21 mouse cellular contexts compared by ENCODE assay signal in the genomic region with DNA sequence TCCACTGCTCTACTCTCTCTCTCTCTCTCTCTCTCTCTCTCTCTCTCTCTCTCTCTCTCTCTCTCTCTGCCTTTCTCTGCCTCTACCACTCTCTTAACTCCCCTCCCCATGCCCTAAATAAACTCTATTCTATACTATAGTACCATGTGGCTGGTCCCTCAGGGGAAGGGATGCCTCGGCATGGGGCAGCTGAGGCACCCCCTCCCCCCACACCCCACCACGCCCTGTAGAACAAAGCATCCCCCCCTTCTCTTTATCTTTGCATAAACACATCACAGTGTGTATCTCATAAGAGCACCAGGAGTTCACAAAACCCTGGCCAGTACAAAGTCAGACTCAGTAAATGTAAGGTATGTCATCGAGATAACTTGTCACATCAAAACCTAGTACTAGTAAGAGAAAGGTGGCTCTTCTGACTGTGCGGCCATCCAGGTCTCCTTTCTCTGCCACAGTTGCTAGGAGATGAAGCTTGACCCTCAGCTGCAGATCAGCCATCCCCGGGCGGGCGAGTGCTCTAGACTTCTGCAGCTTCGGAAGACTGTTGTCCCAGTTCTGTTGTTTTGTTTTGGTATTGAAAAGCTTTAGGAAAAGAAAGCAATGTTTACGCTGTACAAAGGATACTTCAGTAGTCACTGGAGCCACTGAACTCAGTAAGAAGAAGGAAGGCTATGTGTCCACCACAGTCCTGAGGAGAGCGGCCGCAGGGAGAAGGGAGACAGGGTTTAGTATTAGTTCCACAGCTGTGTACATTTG.
DNase-seq lines count a peak whose midpoint lies in the region; ATAC-seq lines count a peak whose summit lies in the region.
"Had no signal": no experiment of that assay in that cellular context is flagged by ENCODE, and none has a peak within 500 bp of the region (broad histone marks: within the 10 kb centered on the region; RNA-seq: fewer than 3 reads in every experiment).

No protein-coding gene starts in this region.

- peak overlapping the region; percentile 11; the same call in 1 of the 2 replicates for H3K27ac ChIP-seq in hindbrain, embryonic 11.5 days (ENCODE audit: low read depth, low read length)
- 0 out of 2 replicates have a peak overlapping the region, but pooled peaks have one; percentile 4 for H3K27ac ChIP-seq in midbrain, embryonic 11.5 days (ENCODE audit: low read depth, low read length)
- H3K27ac ChIP-seq: gastrocnemius, adult 2 months; liver, embryonic 14.5 days; macrophage; stomach, postnatal 0 days had no signal

- 28% methylated on average over 11 of the region's 11 CpGs for WGBS in hindbrain, embryonic 11.5 days
- WGBS in midbrain, embryonic 11.5 days, result 39% methylated on average over 11 of the region's 11 CpGs

- no peak overlapping the region for H3K4me2 ChIP-seq in hindbrain, embryonic 11.5 days (replicated peaks; ENCODE audit: low read depth, low read length)
- no peak overlapping the region for H3K4me2 ChIP-seq in midbrain, embryonic 11.5 days
- H3K4me2 ChIP-seq: heart, embryonic 11.5 days had no signal

- ATAC-seq in hindbrain, embryonic 11.5 days (ENCODE audit: low FRiP score), result peak; percentile 66
- ATAC-seq in midbrain, embryonic 11.5 days (ENCODE audit: low FRiP score), result peak; percentile 64; the same call in 1 of the 2 replicates
- ATAC-seq in erythroid progenitor cell, adult 5-6 weeks (replicated peaks; ENCODE audit: low FRiP score, poor library complexity, severe bottlenecking), result no peak

- no peaks in the 10 kb centered on the region for H3K36me3 ChIP-seq in hindbrain, embryonic 11.5 days (ENCODE audit: control insufficient read depth, insufficient read depth, low read length)
- peaks cover 2% of the 10 kb centered on the region; the same call in 1 of the 2 replicates for H3K36me3 ChIP-seq in midbrain, embryonic 11.5 days (ENCODE audit: control insufficient read depth, insufficient read depth, low read length)

- no peaks in the 10 kb centered on the region for H3K9me3 ChIP-seq in hindbrain, embryonic 11.5 days (ENCODE audit: control insufficient read depth, low read length)
- no peaks in the 10 kb centered on the region for H3K9me3 ChIP-seq in midbrain, embryonic 11.5 days (ENCODE audit: control insufficient read depth, low read length)

- DNase-seq in retina, postnatal 1 day, result peak; percentile 14
- DNase-seq in retina, embryonic 14.5 days (ENCODE audit: low spot score), result no peak
- peak; percentile 34 for DNase-seq in hindbrain, embryonic 11.5 days (ENCODE audit: low spot score)
- peak; percentile 90 for DNase-seq in midbrain, embryonic 11.5 days (ENCODE audit: low spot score, missing footprints)
- no peak for DNase-seq in urinary bladder, postnatal 14 days (ENCODE audit: low spot score)
- DNase-seq in right cerebral cortex, adult 18-20 months, result no peak
- DNase-seq: adrenal gland, postnatal 14 days; cerebellum, adult 11 months; cerebellum, postnatal 14 days; gastrocnemius, adult 2 months; heart, postnatal 10 days; kidney, adult 18-20 months; kidney, postnatal 10 days; layer of hippocampus, postnatal 36 days; right cerebral cortex, postnatal 4 days; thymus, postnatal 14 days had no signal

- no peak overlapping the region for H3K4me3 ChIP-seq in hindbrain, embryonic 11.5 days (ENCODE audit: low read depth, low read length)
- no peak overlapping the region for H3K4me3 ChIP-seq in midbrain, embryonic 11.5 days (ENCODE audit: low read depth, low read length)
- H3K4me3 ChIP-seq: gastrocnemius, adult 2 months had no signal

- H3K4me1 ChIP-seq in hindbrain, embryonic 11.5 days (replicated peaks; ENCODE audit: control insufficient read depth, insufficient read depth, low read length), result peaks cover 5% of the 10 kb centered on the region
- peaks cover 8% of the 10 kb centered on the region for H3K4me1 ChIP-seq in midbrain, embryonic 11.5 days (ENCODE audit: control insufficient read depth, insufficient read depth, low read length)

- no peaks in the 10 kb centered on the region for H3K27me3 ChIP-seq in hindbrain, embryonic 11.5 days (ENCODE audit: control insufficient read depth, insufficient read depth, low read length)
- H3K27me3 ChIP-seq in midbrain, embryonic 11.5 days (ENCODE audit: control insufficient read depth, insufficient read depth, low read length), result no peaks in the 10 kb centered on the region

- no peak overlapping the region for H3K9ac ChIP-seq in hindbrain, embryonic 11.5 days (ENCODE audit: low read depth, low read length)
- H3K9ac ChIP-seq in midbrain, embryonic 11.5 days (ENCODE audit: low read length), result 0 out of 2 replicates have a peak overlapping the region, but pooled peaks have one; percentile 7
- H3K9ac ChIP-seq: liver, embryonic 14.5 days had no signal

Comparison
In these comparisons a context has a peak if more than half of its experiments do, and no peak if none do; other contexts are left out.
1. DNase-seq: peak in retina, postnatal 1 day (single experiment), hindbrain, embryonic 11.5 days (single experiment) and midbrain, embryonic 11.5 days (single experiment); none in retina, embryonic 14.5 days (single experiment), urinary bladder, postnatal 14 days (single experiment) and right cerebral cortex, adult 18-20 months (single experiment).